Mouse (Mus musculus) intestine, embryonic 14.5 days (tissue): Measurements from ENCODE around the gene Pptc7. TPM values are rescaled to one million over a fixed set of nuclear protein-coding genes. Genes with fewer than 3 reads are reported as not detected.

Experiments used
- ATAC-seq: fragments of 200-750 bp; cut with Nextera tagmentation; replicated peaks from 2 replicates; pipeline ENCODE4 v1.8.0; 2017; ENCODE audit warnings: low read depth, moderate number of reproducible peaks, moderate TSS enrichment, moderate library complexity; ENCODE audit not compliant: low FRiP score, low TSS enrichment
- DNase-seq: peaks from one replicate; pipeline ENCODE4 v3.0.0-alpha.2; 2018; ENCODE audit warnings: low spot score
- H3K27ac ChIP-seq: fragments of 300-500 bp; sonication (generic); 2 replicates; pipeline ENCODE4 v1.5.1; 2014; ENCODE audit warnings: low read depth, mild to moderate bottlenecking, control low read depth
- H3K27me3 ChIP-seq: fragments of 300-500 bp; sonication (generic); replicated peaks from 2 replicates; pipeline ENCODE4 v1.6.1; 2014; ENCODE audit warnings: low read length, control low read depth; ENCODE audit not compliant: control insufficient read depth, insufficient read depth
- H3K36me3 ChIP-seq: fragments of 300-500 bp; sonication (generic); 2 replicates; pipeline ENCODE4 v1.6.1; 2014; ENCODE audit warnings: low read length, control low read depth; ENCODE audit not compliant: control insufficient read depth, insufficient read depth
- H3K4me1 ChIP-seq: fragments of 300-500 bp; sonication (generic); replicated peaks from 2 replicates; pipeline ENCODE4 v1.6.1; 2014; ENCODE audit warnings: low read length, control low read depth, mixed read lengths; ENCODE audit not compliant: control insufficient read depth, insufficient read depth
- H3K4me2 ChIP-seq: fragments of 300-500 bp; sonication (generic); 2 replicates; pipeline ENCODE4 v1.6.1; 2014; ENCODE audit warnings: low read length
- H3K4me3 ChIP-seq: fragments of 300-500 bp; sonication (generic); 2 replicates; pipeline ENCODE4 v1.5.1; 2014; ENCODE audit warnings: low read depth, low read length, control low read depth, mixed read lengths
- H3K9ac ChIP-seq: fragments of 300-500 bp; sonication (generic); 2 replicates; pipeline ENCODE4 v1.6.1; 2014; ENCODE audit warnings: mild to moderate bottlenecking, low read length
- H3K9me3 ChIP-seq: fragments of 300-500 bp; sonication (generic); 2 replicates; pipeline ENCODE4 v1.6.1; 2016; ENCODE audit warnings: low read length, control low read depth; ENCODE audit not compliant: control insufficient read depth
- WGBS: fragments of 180-500 bp; shearing (Covaris S2); extraction: QIAGEN DNeasy Blood & Tissue Kit; methylation state at CpG from one replicate; pipeline ENCODE4 v1.1.7; 2014; 5-methylcytosine and 5-hydroxymethylcytosine counted together
- polyA plus RNA-seq: library from polyadenylated mRNA; unstranded; fragments of >200 nt; fragmentation: Nextera tagmentation; extraction: Ambion mirVana; gene quantifications from 2 replicates; pipeline ENCODE4 v1.2.1, GENCODE M21; 2014

Pptc7 gene
- polyA plus RNA-seq, 1 experiment from 2014 or later = 10.8 TPM

- H3K4me3 ChIP-seq = no peak overlapping the region
- H3K27ac ChIP-seq = no peak overlapping the region
- ATAC-seq (no peak), DNase-seq (no peak)
- peaks cover 9% of the 10 kb centered on the region for H3K4me1 ChIP-seq
- H3K36me3 ChIP-seq = no peaks in the 10 kb centered on the region
- H3K9ac ChIP-seq = no peak overlapping the region
- no peak overlapping the region for H3K4me2 ChIP-seq
- no peaks in the 10 kb centered on the region for H3K27me3 ChIP-seq
- 74% methylated on average over 7 of the region's 7 CpGs for WGBS
- no peaks in the 10 kb centered on the region for H3K9me3 ChIP-seq
Observed at GRCm38 (mm10) chr5:122278946-122279345, 5.2 kb upstream of the Pptc7 start.

- Histone ChIP-seq H3K27ac (no peak overlapping the region), H3K9ac (no peak overlapping the region), H3K36me3 (no peaks in the 10 kb centered on the region), H3K27me3 (no peaks in the 10 kb centered on the region), H3K4me1 (peaks cover 9% of the 10 kb centered on the region), H3K4me3 (no peak overlapping the region), H3K4me2 (no peak overlapping the region; the same call in 1 of the 2 replicates), H3K9me3 (no peaks in the 10 kb centered on the region)
- DNase-seq = no peak
- 74% methylated on average over 12 of the region's 12 CpGs for WGBS
- no peak for ATAC-seq
Observed at GRCm38 (mm10) chr5:122279799-122280421, 4.3 kb upstream of the Pptc7 start.

- Histone ChIP-seq H3K4me2 (peak overlapping the region; percentile 30), H3K9me3 (no peaks in the 10 kb centered on the region), H3K9ac (no peak overlapping the region), H3K4me1 (peaks cover 11% of the 10 kb centered on the region), H3K36me3 (no peaks in the 10 kb centered on the region), H3K27me3 (no peaks in the 10 kb centered on the region), H3K27ac (no peak overlapping the region), H3K4me3 (no peak overlapping the region)
- no peak for ATAC-seq
- 35% methylated on average over 6 of the region's 6 CpGs for WGBS
- DNase-seq = no peak
Observed at GRCm38 (mm10) chr5:122280422-122280826, 3.7 kb upstream of the Pptc7 start.

- H3K27ac ChIP-seq = no peak overlapping the region
- H3K9me3 ChIP-seq = no peaks in the 10 kb centered on the region
- peak overlapping the region; percentile 30 for H3K4me2 ChIP-seq
- no peaks in the 10 kb centered on the region for H3K36me3 ChIP-seq
- peaks cover 16% of the 10 kb centered on the region for H3K4me1 ChIP-seq
- ATAC-seq = no peak
- no peak overlapping the region for H3K9ac ChIP-seq
- no peaks in the 10 kb centered on the region for H3K27me3 ChIP-seq
- DNase-seq = no peak
- WGBS = 29% methylated on average over 19 of the region's 19 CpGs
- H3K4me3 ChIP-seq = no peak overlapping the region
Observed at GRCm38 (mm10) chr5:122280827-122281462, 3.2 kb upstream of the Pptc7 start.

GRCm38 (mm10) chr5:122283828-122284182 lies 360 bp upstream of the Pptc7 start:
- H3K4me1 ChIP-seq = peaks cover 20% of the 10 kb centered on the region
- no peak for ATAC-seq
- WGBS = 23% methylated on average over 2 of the region's 2 CpGs

GRCm38 (mm10) chr5:122285029-122285766 lies 1.0 kb downstream of the Pptc7 start:
- H3K27ac ChIP-seq = 0 out of 2 replicates have a peak overlapping the region, but pooled peaks have one; percentile 47
- DNase-seq (no peak), ATAC-seq (peak; percentile 56)
- peaks cover 20% of the 10 kb centered on the region for H3K4me1 ChIP-seq
- no peaks in the 10 kb centered on the region for H3K9me3 ChIP-seq
- H3K4me2 ChIP-seq = peak overlapping the region; percentile 98
- H3K36me3 ChIP-seq = no peaks in the 10 kb centered on the region
- peak overlapping the region; percentile 81 for H3K9ac ChIP-seq
- H3K27me3 ChIP-seq = no peaks in the 10 kb centered on the region
- peak overlapping the region; percentile 91 for H3K4me3 ChIP-seq
- under 1% methylated on average over 34 of the region's 34 CpGs for WGBS

More at GRCm38 (mm10) chr5:122283828-122284182, 360 bp upstream of the Pptc7 start:
- no peak for DNase-seq
- Histone ChIP-seq H3K4me2 (peak overlapping the region; percentile 98), H3K36me3 (no peaks in the 10 kb centered on the region), H3K27me3 (no peaks in the 10 kb centered on the region), H3K9ac (no peak overlapping the region), H3K9me3 (no peaks in the 10 kb centered on the region), H3K27ac (no peak overlapping the region), H3K4me3 (peak overlapping the region; percentile 91)

- Histone ChIP-seq H3K36me3 (no peaks in the 10 kb centered on the region), H3K4me2 (peak overlapping the region; percentile 98), H3K9ac (no peak overlapping the region), H3K9me3 (no peaks in the 10 kb centered on the region), H3K27ac (no peak overlapping the region), H3K4me3 (peak overlapping the region; percentile 91), H3K27me3 (no peaks in the 10 kb centered on the region), H3K4me1 (peaks cover 15% of the 10 kb centered on the region)
- no peak for ATAC-seq
- 53% methylated on average over 7 of the region's 7 CpGs for WGBS
- no peak for DNase-seq
Observed at GRCm38 (mm10) chr5:122285767-122286150, 1.6 kb downstream of the Pptc7 start.

- DNase-seq (no peak), ATAC-seq (no peak)
- Histone ChIP-seq H3K9me3 (no peaks in the 10 kb centered on the region), H3K27me3 (no peaks in the 10 kb centered on the region), H3K27ac (no peak overlapping the region), H3K4me2 (peak overlapping the region; percentile 98; the same call in 1 of the 2 replicates), H3K4me1 (peaks cover 12% of the 10 kb centered on the region), H3K4me3 (no peak overlapping the region), H3K9ac (no peak overlapping the region), H3K36me3 (no peaks in the 10 kb centered on the region)
- WGBS = 83% methylated on average over 10 of the region's 10 CpGs
Observed at GRCm38 (mm10) chr5:122286191-122286590, 2.0 kb downstream of the Pptc7 start.
